Mouse (Mus musculus): ENCODE results near the gene Sv2b.

GRCm38 (mm10) chr7:75320009-75320408, 10.9 kb upstream of the Sv2b start:
- no peak for TF ChIP-seq POLR2A (IDR thresholded peaks at IDR 0.05; ENCODE audit: low read depth, low read length)
- no peak for TF ChIP-seq CTCF (IDR thresholded peaks at IDR 0.05; ENCODE audit: extremely low read depth, insufficient read depth, insufficient read length, insufficient replicate concordance)

Measured in spleen, adult 2 months (tissue).